Mouse (Mus musculus) thymus, postnatal 25 days (tissue): ENCODE results near the gene Nfya.
"Not testable (repeated sequence)": the region's sequence is repeated elsewhere in the genome, so short reads cannot be mapped to it uniquely, and the experiment has no call there.

ENCODE experiments used
- DNase-seq: peaks from one replicate; pipeline ENCODE4 v3.0.0; 2022

Nfya gene

DNA sequence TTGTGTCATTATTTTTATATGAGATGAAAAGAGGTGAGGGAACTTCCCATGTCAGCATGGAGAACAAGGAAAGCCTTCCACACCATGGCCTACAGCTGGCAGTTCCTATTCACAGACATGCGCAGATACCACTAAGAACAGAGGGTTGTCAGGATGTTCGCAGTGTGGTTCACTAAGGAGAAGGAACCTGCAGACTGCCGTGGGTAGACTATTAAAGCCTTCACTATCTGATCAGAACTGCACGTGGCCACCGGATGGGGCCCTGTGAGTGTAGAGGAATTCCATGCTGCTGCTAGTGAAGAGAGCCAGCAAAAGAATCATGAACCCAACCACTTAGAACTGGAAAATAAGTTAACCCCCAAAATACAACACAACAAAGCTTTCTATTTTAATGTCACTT, 20.3 kb downstream of the Nfya start:
- no peak for DNase-seq

DNA sequence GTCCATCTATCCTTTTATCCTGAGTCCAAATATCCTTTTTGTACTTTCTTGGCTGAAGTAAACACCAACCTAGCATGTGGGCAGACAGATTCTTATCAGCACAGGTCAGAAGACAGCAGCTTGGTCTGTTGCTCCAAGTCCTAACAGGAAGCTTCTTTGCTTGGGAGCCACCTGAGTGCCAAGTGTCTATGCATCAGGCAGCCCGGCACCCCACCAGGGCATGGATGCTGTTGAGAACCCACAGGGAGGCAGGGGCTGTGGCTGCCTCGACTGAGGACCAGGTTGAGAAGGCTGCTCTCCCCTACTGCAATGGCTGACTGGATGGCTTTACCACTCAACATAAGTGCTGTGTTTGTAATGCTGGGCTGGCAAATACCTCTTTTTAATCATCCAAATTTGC, 21.0 kb downstream of the Nfya start:
- DNase-seq, result no peak

DNA sequence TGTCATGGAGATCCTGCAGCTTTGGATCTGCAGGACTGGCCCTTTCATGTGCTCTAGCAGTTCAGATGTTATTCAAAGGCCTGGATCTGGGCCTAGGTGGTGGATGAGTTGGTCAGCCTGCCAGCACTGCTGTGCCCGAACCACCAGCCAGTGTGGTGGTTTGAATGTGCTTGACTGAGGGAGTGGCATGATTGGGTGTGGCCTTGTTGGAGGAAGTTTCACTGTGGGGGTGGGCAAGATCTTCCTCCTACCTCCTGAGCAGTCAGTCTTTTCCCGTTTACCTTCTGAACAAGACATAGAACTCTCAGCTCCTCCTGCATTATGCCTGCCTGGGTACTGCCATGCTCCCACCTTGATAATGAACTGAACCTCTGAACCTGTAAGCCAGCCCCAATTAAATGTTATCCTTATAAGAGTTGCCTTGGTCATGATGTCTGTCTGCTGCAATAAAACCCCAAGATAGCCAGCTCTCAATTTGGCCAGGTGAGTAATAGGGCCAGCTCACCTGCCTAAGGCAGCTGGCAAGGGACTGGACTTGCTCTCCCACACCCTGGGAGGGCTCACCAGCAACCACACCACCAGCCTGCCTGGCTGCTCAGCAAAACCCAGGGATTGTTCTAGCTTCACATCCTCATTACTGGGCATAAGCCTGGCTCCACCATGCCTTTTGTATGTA, 23.8 kb downstream of the Nfya start:
- DNase-seq, result no peak

DNA sequence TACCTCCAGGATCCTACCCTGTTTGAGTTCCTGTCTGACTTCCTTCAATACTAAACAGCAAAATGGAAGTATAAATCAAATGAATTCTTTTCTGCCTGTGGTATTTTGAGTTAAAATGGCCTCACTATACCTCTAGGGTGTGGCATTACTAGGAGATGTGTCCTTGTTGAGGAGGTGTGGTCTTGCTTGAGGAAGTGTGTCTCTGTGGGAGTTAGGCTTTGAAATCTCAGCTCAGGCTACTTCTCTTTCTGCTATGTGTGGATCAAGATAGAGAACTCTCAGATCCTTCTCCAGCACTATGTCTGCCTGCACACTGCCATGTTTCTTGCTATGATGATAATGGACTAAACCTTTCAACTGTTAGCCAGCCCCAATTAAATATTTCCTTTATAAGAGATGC, 30.7 kb downstream of the Nfya start:
- DNase-seq, result no peak

DNA sequence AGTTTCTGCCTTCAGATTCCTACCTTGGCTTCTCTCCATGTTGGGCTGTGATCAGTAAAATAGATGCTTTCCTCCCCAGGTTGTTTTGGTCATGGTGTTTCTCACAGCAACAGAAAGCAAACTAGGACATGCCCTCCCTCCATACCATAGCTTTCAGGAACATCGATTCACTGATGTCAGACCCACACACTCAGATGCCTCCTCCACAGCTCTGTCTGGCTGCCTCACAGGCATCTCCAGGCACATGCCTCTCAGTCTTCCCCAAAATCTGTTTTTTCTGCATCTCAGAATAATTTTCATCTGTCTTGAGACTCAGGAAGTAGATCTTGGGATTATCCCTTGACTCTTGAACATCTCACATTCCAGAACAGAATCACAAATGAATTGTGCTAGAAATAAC, 33.6 kb downstream of the Nfya start:
- DNase-seq, result no peak

DNA sequence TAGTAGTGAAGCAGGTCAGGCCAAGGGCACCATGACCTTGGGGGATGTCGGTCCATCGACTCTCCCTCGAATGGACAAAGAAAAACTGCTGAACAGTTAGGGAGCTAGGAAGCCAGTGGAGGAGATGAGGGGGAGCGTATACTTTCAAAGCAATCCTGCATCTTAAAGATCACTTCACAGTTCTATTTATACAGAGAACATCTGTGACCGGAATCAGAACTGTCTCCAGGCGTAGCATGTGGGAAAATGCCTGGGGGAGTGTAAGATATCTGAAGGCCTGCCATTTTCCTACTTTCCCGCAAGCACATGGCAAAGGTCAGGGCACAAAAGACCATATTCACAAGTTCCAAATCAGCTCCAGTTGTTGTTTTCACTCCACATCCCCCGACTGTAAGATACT, 36.7 kb downstream of the Nfya start:
- no peak for DNase-seq

DNA sequence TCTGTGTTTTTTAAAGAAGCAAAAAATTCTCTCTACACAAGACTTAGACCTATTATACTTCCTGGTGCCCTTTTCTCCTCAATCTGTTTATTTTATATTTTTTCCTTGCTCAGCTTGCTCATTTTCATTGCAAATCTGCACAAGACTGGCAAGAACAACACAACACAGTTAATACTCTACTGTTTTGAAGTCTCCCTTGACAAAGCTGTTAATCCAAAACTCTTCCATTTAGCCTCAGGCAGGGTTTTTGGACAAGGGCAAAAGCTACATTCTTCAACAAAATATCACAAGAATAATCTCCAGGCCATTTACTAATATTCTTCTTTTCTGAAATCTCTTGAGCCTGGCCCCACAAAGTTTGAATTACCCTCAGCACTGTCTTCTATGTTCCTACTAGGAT, 38.1 kb downstream of the Nfya start:
- DNase-seq, result no peak

DNA sequence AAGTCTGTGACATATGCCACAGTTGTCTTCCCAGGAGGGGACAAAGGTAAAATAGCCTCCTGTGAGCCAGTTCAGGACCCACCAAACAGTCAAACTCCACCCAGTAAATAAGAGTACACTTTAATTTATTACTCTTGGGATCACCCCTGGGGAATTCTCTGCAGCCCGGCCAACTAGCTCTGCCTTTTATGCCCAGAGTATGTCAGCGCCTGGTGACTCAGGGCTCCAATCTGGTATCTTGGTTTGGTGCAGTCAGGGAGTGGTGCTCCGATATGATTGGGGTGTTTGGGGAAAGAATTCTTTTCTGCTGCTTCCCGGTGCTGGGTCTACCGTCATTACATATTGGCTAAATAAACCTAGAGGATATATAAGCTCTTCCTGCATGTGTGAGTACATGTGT, 42.9 kb downstream of the Nfya start:
- no peak for DNase-seq

DNA sequence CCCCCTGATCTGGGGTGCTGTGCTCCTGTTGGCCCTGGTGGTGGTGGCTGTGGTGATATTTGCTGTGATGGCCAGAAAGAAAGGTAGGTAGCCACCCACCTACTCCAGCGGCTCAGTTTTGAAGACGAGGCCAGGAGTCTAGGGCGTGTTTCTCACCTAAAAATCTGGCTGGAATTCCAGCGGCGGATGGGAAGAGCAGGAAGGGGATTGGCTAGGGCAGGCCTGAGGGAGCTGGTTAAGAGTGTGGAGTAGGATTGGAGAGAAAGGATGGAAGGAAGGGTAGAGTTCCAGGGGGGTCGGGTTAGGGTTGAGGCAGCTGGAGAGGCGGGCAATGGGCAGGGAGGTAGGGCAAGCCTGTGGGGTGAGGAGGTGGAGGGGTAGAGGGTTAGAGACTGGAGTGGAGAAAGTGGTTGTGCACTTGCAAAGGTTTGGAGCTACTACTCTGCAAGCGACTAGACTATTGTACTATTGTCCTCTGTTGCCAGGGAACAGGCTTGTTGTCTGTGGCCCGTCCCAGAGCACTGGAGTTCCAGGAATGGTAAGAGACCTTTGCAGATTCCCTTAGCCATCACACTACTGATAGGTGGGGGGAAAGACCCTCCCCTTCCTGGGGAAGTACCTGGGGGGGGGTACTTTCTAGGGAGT, 44.1 kb downstream of the Nfya start:
- DNase-seq, result no peak

DNA sequence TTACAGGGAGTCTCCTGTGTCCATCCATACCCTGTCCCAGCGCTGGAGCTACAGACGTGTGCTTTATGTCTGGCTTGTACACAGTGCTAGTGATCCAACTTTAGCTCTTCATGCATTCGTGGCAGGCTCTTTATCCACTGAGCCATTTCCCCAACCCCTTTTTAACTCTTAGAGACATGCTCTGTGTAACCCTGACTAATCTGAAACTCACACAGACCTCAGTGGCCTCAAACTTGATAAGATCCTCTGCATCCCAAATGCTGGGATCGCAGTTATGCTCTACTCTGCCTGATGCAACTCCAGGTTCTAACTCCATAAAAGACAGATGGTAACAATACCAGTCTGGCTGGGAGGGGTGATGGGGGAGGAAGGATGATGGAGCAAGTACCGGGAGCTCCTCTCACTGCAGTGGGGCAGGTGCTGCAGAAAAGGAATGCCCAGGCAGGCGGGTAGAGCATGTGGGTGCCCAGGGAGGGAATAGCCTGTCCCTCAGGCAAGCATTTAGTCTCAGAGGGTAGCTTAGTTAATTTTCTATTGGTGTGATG, 46.2 kb downstream of the Nfya start:
- no peak for DNase-seq

DNA sequence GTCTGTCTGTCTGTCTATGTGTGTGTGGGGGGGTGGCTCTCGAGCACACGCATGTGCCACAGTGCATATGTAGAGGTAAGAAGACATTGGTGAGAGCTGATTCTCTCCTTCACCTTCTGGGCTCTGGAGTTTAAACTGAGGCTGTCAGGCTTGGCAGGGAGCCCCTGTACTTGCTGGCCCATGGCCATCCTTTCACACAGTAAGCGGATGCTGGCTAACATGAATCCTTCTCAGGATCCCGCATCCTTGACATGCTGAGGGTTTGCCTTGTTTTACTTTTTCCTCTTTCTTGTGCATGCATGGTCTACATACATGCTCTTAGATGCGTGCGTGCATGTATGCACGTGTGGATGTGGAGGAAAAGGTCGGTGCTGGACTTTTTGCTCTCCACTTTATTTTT, 46.7 kb downstream of the Nfya start:
- no peak for DNase-seq

DNA sequence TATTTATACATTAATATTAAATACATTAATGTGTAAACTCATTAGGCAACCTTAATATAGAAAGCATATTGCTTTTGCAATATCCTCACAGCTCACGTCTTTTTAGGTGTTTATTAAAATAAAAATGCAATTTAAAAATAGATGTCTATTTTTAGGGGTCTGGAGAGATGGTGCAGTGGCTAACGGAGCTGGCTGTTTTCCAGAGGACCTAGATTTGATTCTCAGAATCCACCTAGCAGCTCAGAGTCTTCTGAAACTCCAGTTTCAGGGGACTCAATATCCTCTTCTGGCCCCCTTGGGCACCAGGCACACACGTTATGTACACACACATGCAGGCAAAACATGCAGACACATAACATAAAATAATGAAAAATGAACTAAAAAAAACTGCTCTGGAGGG, 47.4 kb downstream of the Nfya start:
- no peak for DNase-seq

DNA sequence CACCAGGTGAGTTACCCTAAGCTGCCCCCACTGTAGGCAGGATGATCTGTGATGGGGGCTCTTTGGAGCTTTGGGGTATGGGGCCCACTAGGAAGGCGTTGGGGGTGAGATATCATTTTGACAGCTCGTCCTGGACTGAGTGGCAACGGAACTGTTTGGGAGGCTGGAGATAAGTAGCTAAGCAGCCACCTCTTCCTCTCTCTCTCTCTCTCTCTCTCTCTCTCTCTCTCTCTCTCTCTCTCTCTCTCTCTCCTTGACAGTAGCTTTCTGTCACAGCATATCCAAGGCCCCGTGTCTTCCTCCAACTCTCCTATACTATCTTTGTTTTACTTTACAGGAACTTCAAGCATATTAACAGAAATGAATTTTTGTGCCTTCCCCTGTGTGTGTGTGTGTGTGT, 49.2 kb downstream of the Nfya start:
- DNase-seq, result no peak

DNA sequence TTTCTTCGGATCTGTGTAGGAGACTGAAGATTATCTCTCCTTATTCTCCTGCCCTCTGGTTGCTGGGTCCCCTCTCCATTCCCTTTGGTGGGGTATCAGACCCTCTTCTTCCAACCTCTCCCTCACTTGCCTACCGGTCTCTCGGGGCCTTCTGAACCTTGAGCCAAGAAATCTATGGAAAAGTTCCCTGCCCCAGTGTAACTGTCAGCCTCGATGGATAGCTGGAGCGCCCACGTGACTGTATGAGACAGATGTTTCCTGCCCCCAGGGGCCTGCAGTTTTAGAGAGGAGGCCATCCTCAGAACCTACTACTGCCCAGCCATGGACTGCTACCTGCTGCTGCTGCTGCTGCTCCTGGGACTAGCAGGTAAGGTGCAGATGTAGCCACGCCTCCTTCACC, 50.1 kb downstream of the Nfya start, which contains the start of gene Treml1:
Gene Treml1, plus strand, starts transcription at position 301 of the 400 bp plus-strand sequence.
- no peak for DNase-seq

DNA sequence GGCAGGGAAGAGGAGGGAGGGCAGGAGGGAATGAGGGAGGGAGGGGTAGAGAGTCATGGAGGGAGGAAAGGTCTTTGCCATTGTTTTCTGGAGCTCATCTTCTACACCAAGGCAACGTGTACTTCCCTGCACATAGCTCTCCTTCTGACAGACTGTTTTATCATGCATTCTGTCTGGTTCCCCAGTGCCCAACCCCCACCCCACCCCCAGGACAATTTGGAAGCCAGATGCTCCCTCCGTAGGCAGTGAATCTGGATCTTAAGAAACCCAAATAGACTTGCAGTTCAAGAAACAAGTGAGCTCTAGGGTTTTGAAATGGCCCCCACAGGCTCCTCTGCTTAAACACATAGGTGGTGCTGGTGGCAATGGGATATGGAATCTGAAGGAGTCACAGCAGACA, 51.8 kb downstream of the Nfya start:
- DNase-seq, result no peak

DNA sequence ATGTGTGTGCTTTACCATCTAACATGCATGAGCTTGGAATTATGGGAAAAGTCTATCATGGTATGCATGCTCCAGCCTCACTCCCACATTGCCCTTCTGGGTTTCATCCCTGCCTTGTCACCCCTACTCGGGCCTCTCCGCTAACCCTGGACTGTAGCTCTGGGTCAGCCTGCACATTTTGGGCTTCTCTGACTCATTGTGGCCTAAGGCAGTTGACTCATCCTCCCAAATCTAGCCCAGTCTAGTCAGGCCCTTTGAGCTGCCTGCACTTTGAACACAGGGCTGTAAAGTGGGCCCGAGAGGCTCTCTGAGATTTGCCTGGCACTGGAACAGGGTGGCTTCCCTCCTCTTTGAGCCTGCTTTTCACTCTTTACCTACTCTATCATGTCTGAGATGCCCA, 53.9 kb downstream of the Nfya start:
- DNase-seq, result no peak

DNA sequence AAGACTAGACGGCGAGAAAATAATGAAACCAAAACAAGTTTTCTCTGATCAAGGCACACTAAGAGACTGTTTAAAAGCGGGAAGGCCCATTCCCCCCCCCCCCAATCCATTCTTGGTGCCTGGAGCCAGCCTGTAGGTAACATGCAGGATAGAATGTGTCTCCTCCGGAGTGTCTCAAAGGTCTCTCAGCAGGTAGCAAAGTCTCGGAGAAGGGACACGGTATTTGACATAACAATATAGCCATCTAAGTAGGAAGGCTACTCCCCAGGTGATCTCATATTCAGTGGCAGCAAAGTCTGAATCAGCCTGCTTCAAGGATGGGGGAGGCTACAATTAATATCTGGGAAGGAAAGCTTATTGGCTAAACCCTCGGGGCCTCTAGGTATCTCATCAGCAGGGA, 56.7 kb downstream of the Nfya start:
- DNase-seq, result not testable (repeated sequence)

DNA sequence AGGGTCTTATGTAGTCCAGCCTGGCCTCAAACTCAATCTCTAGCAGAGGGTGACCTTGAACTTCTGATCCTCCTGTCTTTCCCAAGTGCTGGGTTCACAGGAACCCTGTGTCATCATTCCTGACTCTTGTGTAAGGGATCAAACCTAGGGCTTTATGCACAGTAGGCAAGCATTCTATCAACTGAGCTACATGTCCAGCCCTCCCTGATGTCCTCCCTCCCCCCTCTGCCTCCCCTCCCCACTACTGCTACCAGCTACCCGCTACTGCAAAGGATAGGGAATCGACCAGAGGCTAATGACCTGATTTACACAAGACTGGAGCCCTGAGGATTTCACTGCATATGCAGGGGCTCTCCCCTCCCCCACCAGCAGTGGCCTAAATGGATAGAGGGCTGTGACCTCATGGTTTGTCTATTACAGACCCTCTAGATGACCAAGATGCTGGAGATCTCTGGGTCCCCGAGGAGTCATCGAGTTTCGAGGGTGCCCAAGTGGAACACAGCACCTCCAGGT, 59.0 kb downstream of the Nfya start:
- no peak for DNase-seq

DNA sequence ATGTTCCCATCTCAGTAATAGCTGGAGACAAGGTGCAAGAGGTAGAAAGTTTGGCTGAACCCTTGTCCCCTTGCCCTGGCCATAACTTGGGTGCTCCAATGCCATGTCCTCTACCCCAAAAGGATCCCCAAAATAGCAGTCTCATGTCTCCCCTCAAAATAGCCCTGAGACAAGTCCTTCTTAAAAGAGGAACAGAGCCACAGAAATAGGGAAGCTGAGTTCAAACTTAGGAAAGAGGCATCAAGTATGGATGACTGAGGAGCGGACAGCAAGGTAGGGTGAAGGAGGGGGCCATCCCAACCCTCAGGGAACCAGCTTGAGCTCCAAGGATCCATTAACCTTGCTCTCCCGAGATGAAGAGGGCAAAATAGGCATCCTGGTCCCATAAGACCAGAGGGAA, 62.4 kb downstream of the Nfya start:
- no peak for DNase-seq

DNA sequence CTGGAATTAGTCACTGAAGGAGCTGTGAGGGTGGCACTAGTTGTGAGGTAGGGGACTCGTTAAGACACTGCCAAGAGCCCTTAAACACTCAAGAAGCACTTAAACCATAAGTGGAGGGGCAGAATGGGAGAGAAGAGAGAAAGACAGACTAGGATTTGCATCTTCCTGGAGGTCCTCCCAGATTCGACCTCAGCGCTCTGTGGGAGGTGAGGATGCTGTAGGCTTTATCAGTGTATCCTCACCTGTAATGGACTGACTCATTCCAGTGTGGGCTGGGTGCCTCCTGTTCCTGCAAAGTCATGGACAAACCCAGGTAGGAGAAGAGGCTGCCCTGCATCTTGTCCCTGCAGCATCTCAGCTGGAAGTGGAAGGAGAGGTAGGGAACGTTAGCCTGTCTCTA, 62.9 kb downstream of the Nfya start:
- no peak for DNase-seq

DNA sequence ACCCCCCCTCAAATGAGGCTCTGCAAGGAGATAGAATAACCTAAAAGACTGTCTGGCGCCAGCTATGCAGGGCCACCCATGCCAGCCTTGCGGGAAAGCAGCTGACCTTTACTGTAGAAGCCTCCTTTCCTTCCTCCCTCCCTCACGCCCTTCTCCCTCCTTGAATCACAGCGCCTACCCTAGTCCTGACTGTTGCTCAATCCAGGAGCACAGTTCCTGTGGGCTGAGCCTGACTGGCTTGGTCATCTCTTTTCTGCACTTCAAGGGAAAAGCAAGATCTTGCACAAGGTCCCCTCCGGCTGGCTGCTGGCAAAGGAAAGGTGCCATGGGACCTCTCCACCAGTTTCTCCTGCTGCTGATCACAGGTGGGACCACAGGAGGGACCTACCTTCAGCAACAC, 63.5 kb downstream of the Nfya start, which contains the start of gene Trem2:
Gene Trem2, plus strand, starts transcription at position 171 of the 400 bp plus-strand sequence.
- DNase-seq, result no peak

DNA sequence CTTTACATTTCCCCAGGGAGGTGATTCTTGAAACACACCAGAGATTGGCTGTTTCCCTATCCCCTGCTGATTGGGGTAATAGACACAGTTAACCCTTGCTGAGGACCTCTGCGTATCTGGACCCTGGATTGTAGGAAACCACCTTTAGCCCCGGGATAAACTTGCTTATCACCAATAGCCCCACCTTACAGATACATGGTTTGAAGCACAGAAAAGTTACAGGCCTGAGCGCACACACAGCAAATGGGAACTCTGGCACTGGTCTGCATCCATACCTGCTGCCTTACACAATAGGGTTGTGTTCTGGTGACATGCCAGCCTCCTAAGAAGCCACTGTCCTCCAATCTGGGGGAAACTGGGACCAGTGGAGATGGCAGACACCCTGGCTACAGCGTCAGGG, 63.9 kb downstream of the Nfya start:
- DNase-seq, result no peak

DNA sequence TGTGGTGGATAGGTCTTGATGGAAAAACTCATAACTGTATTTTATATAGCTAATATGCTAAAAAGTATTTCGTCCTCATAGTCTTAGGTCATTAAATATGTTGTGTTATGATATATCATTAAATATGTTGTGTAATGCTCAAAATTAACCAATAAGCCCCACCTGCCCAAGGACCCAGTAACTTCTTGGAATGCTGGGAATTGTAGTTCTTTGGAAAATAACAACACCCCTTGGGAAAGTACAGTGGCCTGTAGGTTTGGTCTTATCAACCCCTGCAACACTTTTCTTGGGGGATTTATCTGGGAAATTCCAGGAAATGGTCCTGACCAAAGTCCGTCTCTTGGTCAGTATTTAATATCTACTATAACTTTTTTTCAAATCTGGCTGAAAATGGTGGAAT, 66.6 kb downstream of the Nfya start:
- no peak for DNase-seq

DNA sequence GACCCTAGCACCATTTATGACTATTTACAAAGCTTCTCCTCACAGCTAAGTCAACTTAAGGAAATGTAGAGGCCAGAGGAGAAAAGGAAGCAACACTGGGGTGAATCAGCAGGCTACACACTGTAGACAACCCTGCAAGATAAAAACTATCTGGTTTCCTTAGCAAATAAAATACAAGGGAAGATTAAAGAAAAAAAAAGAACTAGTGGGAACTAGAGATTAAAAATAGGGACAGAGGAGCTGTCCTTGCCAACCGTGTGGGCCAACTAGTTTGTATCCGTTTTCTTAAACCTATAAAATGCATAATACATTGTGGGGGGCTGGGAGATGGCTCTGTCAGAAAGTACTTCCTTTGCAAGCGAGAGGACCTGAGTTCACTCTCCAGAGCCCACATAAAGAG, 67.8 kb downstream of the Nfya start:
- no peak for DNase-seq

DNA sequence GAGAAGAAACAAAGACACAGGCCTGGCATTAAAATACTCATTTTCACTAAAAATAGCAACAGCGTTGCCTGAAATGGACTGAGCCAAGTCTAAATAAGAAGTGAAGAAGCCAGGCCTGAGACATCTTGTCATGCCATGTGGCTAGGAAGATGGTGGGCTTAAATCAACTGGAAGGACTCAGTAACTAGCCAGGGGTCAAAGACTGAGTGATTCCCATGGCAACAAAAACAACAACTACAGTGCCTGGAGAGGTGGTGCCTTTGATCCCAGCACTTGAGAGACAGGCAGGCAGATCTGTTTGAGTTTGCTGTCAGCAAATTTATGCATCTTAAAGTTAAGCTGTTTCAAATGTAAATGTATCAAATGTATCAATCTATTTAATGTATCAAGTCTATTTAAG, 69.4 kb downstream of the Nfya start:
- DNase-seq, result no peak
